Mouse (Mus musculus) lung, postnatal 36 days (tissue): ENCODE data around the gene Osbpl11.
"Not testable (repeated sequence)": the region's sequence is repeated elsewhere in the genome, so short reads cannot be mapped to it uniquely, and the experiment has no call there.

Experiments used
- DNase-seq: peaks from one replicate; pipeline ENCODE4 v3.0.0; 2022; ENCODE audit warnings: mixed read lengths

Gene Osbpl11

GRCm38 (mm10) chr16:33178278-33179074, 6.4 kb upstream of the Osbpl11 start:
- DNase-seq = no peak

DNA sequence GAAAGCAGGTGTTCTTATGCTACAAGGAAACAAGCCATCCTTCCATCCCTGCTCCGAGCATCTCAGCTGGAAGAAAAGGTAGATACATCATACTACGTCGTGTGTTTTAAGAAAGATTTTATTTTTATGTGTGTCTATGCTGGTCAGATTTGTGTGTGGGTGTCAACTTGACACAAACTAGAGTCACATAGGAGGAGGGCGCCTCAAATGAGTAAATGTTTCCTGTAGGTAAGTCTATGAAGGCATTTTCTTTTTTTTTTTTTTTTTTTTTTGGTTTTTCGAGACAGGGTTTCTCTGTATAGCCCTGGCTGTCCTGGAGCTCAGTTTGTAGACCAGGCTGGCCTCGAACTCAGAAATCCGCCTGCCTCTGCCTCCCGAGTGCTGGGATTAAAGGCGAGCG, 5.6 kb upstream of the Osbpl11 start:
- DNase-seq = not testable (repeated sequence)

- DNase-seq = no peak
Observed at GRCm38 (mm10) chr16:33179911-33180310, 5.0 kb upstream of the Osbpl11 start.

DNA sequence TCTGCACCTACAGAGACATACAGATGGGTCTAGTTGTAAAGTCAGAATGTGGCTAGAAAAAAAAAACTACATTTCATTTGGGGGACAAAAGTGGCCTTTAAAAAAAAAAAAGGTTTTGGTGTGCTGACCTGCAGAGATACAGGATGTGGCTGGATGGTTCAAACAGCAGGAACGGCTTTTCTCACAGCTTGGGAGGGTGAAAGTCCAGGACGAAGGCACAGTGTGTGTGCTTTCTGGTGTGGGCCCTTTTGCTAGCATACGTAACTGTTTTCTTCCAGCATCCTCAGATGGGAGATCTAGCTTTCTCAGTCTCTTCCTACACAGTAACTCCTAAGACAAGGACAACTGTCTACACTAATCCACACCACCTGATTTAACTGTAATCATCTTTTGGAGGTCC, 4.1 kb upstream of the Osbpl11 start:
- DNase-seq = no peak

DNA sequence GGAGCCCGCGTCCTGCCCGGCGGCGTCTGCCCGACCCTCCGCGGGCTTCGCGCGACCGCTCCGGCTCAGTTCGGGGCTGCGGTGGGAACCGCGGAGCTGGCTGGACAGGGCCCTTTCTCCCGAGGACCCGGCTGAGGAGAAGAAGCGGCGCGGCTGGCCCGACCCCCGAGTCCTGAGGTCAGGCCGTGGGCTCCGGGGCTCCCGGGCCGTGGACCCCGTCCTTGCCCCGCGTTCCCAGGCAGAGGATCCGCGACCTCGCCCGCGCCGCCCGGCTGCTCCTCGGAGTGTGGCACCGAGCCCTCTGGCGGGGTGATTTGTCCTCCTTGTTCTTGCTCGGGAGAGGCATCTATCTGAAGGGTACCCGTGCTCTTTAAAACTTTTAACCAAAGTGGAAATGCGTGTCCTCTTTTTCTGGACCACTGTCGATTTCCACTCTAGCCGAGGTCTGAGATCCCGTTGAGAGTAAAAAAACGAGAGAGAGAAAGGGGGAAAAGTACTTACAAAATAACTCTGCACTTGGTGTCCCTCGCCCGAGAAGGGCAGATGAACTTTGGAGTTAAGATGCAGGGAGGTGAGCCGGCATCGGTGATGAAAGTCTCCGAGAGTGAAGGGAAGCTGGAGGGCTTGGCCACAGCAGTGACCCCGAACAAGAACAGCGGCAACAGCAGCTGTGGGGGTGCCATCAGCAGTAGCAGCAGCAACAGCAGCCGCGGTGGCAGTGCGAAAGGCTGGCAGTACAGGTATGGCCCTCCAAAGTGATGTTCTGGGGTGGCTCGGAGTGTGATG, 583 bp downstream of the Osbpl11 start:
- DNase-seq = peak; percentile 41

GRCm38 (mm10) chr16:33186134-33186533, 1.3 kb downstream of the Osbpl11 start:
- DNase-seq = no peak

DNA sequence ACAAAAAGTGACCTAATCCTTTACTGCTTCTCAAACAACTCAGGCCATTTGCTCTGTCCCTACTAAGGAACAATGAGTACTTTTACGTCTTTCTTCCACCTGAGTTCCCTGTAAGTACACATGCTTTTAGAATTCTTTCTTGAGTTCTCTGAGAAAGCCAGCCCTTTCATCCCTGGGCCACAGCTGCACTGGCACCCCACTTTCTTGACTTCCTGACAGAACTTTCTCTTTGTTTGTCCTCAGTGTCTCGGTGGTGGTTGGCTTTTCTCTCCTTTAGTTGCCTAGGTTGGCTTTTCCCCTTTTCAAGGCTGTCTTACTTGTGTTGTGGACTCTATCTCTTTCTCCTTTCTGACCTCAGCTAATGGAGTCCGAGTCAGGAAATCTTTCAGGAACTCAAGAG, 3.2 kb downstream of the Osbpl11 start:
- no peak for DNase-seq

DNA sequence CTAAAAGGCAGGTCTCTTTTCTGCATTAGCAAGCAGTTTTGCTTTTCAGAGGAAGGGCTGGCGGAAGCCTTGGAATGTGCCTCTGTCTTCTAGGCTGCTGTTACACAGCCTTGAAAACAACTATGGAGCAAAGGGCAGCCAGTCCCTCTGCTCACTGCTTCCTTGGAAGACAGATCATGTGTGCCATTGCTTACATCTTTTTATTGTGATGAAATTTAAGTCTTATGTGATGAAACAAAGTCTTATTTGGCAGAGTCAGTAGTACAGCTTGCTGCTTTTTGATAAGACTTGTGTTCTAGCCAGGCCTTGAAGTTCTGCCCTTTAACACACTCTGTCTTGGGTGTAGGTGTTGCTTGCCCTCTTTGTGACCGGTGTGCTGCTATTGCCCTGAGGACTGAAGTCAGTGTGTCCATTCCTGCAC, 6.8 kb downstream of the Osbpl11 start:
- peak; percentile 64 for DNase-seq

DNA sequence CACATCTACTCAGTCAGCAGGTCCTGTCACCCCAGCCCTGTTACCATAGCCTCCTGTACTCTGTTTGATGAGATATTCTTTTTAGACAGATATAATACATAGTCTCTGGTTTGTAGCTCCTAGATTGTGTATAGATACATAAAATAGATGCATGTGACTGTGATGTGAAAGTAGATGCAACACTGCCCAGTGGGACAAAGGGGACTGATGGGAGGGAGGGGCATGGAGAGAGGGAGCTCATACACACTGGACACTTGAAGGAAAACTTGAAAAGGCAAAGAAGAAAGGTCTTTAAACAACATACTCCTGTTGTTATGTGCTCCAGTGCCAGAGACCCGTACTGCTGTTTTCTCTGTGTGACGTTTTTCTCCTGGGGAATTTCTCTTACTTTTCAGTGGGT, 7.4 kb downstream of the Osbpl11 start:
- no peak for DNase-seq

GRCm38 (mm10) chr16:33193649-33194048, 8.8 kb downstream of the Osbpl11 start:
- DNase-seq = peak; percentile 78

GRCm38 (mm10) chr16:33195686-33196313, 10.9 kb downstream of the Osbpl11 start:
- peak; percentile 59 for DNase-seq

DNA sequence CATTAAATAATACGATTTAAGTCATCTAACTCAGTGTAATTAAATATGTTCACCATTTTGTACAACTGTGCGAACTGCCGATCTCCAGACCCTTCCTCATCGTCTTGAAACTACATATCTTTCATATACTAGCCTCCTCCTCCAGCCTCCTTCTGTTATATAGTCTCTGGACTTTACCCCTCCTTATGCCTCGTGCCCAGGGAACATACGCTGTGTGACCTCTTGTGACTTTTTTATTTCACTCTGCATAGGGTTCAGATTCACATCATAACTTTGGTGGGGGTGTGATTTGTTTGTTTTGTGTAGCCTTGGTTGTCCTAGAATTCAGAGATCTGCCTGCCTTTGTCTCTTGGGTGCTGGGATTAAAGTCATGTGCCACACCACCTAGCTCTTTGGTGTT, 11.7 kb downstream of the Osbpl11 start:
- DNase-seq = no peak

- DNase-seq = no peak
Observed at GRCm38 (mm10) chr16:33200589-33200988, 15.7 kb downstream of the Osbpl11 start.

- no peak for DNase-seq
Observed at GRCm38 (mm10) chr16:33210812-33211211, 25.9 kb downstream of the Osbpl11 start.

GRCm38 (mm10) chr16:33216313-33217003, 31.6 kb downstream of the Osbpl11 start:
- DNase-seq = no peak

DNA sequence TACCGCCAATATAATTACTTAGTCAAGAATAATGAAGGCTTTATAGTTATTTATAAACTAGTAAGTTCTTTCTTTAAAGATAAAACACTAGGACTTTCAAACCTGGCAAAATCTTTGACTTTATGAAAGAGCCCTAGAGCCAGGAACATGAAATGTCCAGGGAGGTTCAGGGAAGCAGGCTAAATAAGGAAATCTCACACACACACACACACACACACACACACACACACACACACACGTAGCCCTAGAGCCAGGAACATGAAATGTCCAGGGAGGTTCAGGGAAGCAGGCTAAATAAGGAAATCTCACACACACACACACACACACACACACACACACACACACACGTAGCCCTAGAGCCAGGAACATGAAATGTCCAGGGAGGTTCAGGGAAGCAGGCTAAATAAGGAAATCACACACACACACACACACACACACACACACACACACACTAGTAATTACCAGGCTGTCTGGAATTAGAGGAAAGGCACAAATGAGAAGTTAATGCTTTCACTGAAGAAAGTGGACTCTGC, 32.7 kb downstream of the Osbpl11 start:
- DNase-seq = not testable (repeated sequence)

GRCm38 (mm10) chr16:33222482-33222881, 37.6 kb downstream of the Osbpl11 start:
- no peak for DNase-seq

DNA sequence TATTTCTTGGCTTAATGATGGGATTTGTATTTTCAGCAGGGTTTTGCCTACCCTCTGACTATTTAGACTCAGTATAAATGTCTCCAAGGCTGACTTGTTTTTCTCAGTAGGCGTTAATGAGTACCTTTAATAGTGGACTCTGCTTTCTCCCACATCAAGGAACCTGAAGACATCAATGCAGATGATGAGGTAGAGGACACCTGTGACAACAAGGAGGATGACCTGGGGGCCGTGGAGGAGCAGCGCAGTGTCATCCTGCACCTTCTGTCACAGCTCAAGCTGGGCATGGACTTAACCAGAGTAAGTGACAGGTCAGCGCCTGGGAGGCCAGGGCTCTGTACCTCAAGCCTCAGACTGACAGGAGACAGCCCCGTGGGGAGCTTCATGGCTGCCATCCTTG, 39.5 kb downstream of the Osbpl11 start:
- no peak for DNase-seq

GRCm38 (mm10) chr16:33234128-33234527, 49.3 kb downstream of the Osbpl11 start:
- no peak for DNase-seq

GRCm38 (mm10) chr16:33236151-33236550, 51.3 kb downstream of the Osbpl11 start:
- DNase-seq = peak; percentile 29

DNA sequence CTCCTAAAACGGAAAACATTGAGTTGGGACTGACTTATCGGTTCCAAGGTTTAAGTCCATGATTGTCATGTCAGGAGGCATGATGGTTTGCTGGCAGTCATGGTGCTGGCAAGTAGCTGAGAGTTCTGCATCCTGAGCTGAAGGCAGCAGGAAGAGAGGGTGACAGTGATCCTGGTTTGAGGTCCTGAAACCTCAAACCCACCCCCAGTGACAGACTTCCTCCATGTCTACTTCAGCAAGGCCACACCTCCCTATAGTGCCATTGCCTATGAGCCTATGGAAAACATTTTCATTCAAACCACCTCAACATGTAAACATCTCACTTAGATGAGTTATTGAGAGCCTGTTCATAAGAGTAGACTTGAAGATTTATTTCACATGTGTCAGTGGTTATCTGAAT, 54.4 kb downstream of the Osbpl11 start:
- no peak for DNase-seq

GRCm38 (mm10) chr16:33242046-33242445, 57.2 kb downstream of the Osbpl11 start:
- no peak for DNase-seq
